Mouse (Mus musculus): ENCODE measurements around the gene Alox12b. TPM values are rescaled to one million over a fixed set of nuclear protein-coding genes. Genes with fewer than 3 reads are reported as not detected.

Gene Alox12b
- polyA plus RNA-seq, 1 experiment from 2014 or later: not detected

DNA sequence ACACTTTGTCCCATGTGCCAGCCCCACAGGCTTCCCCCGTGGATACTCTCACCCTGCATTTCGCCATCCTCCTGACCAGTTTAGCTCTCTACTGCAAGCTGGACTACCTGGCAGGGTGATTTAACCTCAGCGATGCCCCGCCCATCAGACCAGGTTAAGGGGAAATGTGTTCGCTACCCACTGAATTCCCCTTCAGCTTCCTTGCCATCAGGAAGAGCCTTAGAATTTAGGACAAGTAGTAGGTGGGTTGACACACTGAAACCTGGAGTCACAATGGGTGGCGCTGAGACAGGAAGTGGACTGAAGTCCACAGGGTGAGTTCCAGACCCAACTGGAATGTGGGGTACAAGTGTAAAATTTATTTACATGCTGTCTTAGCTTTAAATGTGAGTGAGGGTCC is 41.0 kb downstream of the Alox12b start, which contains the start of gene Alox8:
Gene Alox8 (minus strand): TSS at position 101 of the 400 bp plus-strand sequence.
- 0 out of 2 replicates have a peak, but pooled peaks cover 5% of the 10 kb centered on the region for H3K4me1 ChIP-seq (ENCODE audit: control insufficient read depth, insufficient read depth, low read length)
- H3K4me3 ChIP-seq (ENCODE audit: low read depth, low read length): 0 out of 2 replicates have a peak within 1 kb of the TSS, but pooled peaks have one; percentile 11
- DNase-seq (ENCODE audit: low spot score) (no peak), ATAC-seq (no peak)
- peaks cover 19% of the 10 kb centered on the region for H3K27me3 ChIP-seq (replicated peaks; ENCODE audit: control insufficient read depth, insufficient read depth, low read length)
- no peak within 1 kb of the TSS for H3K27ac ChIP-seq (ENCODE audit: low read depth, low read length)
- H3K9ac ChIP-seq (ENCODE audit: low read length): peak within 1 kb of the TSS; percentile 21; the same call in 1 of the 2 replicates
- H3K9me3 ChIP-seq (replicated peaks; ENCODE audit: control insufficient read depth, low read length): no peaks in the 10 kb centered on the region
- WGBS: 27% methylated on average over 6 of the region's 6 CpGs
- no peaks in the 10 kb centered on the region for H3K36me3 ChIP-seq (ENCODE audit: control insufficient read depth, insufficient read depth, low read length)
- peak within 1 kb of the TSS; percentile 41 for H3K4me2 ChIP-seq (ENCODE audit: low read length)

DNA sequence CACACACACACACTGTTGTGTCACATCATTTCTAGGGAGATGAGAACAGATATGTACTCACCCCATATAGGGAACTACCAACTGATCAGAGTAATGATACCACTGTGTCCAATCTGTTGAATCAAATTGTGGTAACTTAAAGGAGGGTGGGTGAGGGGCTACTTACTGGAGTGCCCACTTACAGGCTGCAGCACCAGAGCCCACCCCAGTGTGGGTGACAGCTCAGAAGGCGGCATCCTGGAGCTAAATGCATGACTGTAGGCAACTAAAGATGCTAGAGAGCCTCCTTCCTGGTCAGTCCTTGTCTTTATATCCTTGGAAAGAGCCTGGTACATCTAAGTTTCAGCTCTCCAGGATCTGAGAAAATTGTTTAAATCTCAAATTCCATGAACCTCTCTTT is 42.5 kb downstream of the Alox12b start:
- no peak overlapping the region for H3K4me2 ChIP-seq (ENCODE audit: low read length)
- 71% methylated on average over 1 of the region's 1 CpGs for WGBS
- H3K9ac ChIP-seq (ENCODE audit: low read length): no peak overlapping the region
- no peaks in the 10 kb centered on the region for H3K9me3 ChIP-seq (replicated peaks; ENCODE audit: control insufficient read depth, low read length)
- no peak for DNase-seq (ENCODE audit: low spot score)
- H3K4me1 ChIP-seq (ENCODE audit: control insufficient read depth, insufficient read depth, low read length): 0 out of 2 replicates have a peak, but pooled peaks cover 5% of the 10 kb centered on the region
- ATAC-seq: no peak
- no peak overlapping the region for H3K4me3 ChIP-seq (ENCODE audit: low read depth, low read length)
- H3K36me3 ChIP-seq (ENCODE audit: control insufficient read depth, insufficient read depth, low read length): no peaks in the 10 kb centered on the region
- H3K27me3 ChIP-seq (replicated peaks; ENCODE audit: control insufficient read depth, insufficient read depth, low read length): peaks cover 19% of the 10 kb centered on the region
- no peak overlapping the region for H3K27ac ChIP-seq (ENCODE audit: low read depth, low read length)

DNA sequence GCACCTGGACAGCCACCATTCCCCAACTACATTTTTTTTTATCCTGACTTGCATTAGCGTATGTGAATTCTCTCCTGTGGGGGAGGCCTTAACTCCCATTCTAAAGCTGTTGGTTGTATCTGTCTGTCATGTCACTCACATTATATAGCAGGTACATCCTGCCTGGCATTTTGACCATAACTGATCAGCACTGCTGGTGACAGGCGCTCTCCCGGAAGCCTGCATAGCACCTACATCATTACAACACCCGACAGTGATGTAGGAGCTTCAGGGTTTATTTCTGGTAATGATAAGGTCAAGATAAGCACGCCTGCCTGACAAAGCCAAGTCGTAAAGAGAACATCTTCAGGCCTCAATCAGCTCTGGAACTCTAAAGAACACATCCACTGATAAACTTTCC is 43.4 kb downstream of the Alox12b start:
- no peak for ATAC-seq
- H3K4me3 ChIP-seq (ENCODE audit: low read depth, low read length): no peak overlapping the region
- no peak overlapping the region for H3K4me2 ChIP-seq (ENCODE audit: low read length)
- 0 out of 2 replicates have a peak, but pooled peaks cover 5% of the 10 kb centered on the region for H3K4me1 ChIP-seq (ENCODE audit: control insufficient read depth, insufficient read depth, low read length)
- DNase-seq (ENCODE audit: low spot score): no peak
- 82% methylated on average over 6 of the region's 6 CpGs for WGBS
- no peak overlapping the region for H3K27ac ChIP-seq (ENCODE audit: low read depth, low read length)
- no peak overlapping the region for H3K9ac ChIP-seq (ENCODE audit: low read length)
- H3K27me3 ChIP-seq (replicated peaks; ENCODE audit: control insufficient read depth, insufficient read depth, low read length): peaks cover 19% of the 10 kb centered on the region
- no peaks in the 10 kb centered on the region for H3K36me3 ChIP-seq (ENCODE audit: control insufficient read depth, insufficient read depth, low read length)
- no peaks in the 10 kb centered on the region for H3K9me3 ChIP-seq (replicated peaks; ENCODE audit: control insufficient read depth, low read length)

DNA sequence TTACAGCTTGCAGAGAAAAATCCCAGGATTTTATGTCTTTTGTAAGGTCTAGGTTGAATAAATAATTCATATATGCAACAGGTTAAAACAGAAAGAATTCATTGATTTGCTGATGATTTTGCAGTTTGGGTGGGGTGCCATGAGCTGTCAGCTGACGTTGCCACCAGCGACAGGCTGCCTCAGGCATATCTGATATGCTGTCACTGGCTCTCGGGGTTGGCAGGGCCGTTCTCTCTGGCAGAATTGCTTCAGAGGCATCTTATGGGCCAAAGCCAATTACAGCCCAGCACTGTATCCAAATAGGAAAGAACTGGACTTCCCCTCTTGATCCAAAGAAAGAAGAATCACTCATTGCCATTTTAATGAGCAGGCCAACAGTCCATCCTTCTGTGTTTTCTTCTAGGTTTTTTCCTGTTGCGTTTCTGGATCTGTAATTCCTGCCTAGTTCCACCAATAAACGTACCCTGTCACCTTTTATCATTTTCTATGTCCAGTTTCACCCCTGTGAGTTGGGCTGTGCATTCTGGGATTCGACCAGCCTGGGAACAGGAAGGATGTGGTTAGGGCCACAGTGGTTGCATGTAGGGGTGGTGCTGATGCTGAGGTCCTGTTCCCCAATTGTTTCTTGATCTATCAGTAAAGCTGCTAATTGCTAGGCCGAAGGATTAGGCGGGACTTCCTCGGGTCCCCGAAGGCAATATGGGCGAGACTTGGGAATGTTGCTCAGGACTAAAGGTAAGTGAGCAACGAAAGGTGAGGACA is 45.9 kb downstream of the Alox12b start:
- no peaks in the 10 kb centered on the region for H3K9me3 ChIP-seq (replicated peaks; ENCODE audit: control insufficient read depth, low read length)
- H3K4me3 ChIP-seq (ENCODE audit: low read depth, low read length): no peak overlapping the region
- WGBS: 82% methylated on average over 13 of the region's 13 CpGs
- H3K9ac ChIP-seq (ENCODE audit: low read length): no peak overlapping the region
- peaks cover 6% of the 10 kb centered on the region for H3K27me3 ChIP-seq (replicated peaks; ENCODE audit: control insufficient read depth, insufficient read depth, low read length)
- no peak for DNase-seq (ENCODE audit: low spot score)
- ATAC-seq: no peak
- no peak overlapping the region for H3K27ac ChIP-seq (ENCODE audit: low read depth, low read length)
- no peaks in the 10 kb centered on the region for H3K4me1 ChIP-seq (ENCODE audit: control insufficient read depth, insufficient read depth, low read length)
- no peak overlapping the region for H3K4me2 ChIP-seq (ENCODE audit: low read length)
- no peaks in the 10 kb centered on the region for H3K36me3 ChIP-seq (ENCODE audit: control insufficient read depth, insufficient read depth, low read length)

DNA sequence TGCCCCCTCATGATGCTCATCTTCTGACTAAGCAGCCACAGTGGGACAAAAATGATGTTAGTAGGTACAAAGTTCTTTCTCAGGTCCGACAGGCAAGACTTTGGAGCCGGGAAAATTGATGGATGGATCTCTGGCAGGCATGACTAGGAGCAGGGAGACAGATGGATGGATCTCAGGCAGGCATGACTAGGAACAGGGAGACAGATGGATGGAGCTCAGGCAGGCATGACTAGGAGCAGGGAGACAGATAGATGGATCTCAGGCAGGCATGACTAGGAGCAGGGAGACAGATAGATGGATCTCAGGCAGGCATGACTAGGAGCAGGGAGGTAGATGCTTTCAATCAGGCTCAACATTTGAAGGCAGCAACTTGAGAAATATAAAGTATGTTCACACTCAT is 54.6 kb downstream of the Alox12b start:
- Histone ChIP-seq H3K4me3 (ENCODE audit: low read depth, low read length) (peak overlapping the region; percentile 28), H3K4me2 (ENCODE audit: low read length) (peak overlapping the region; percentile 18; the same call in 1 of the 2 replicates), H3K9ac (ENCODE audit: low read length) (peak overlapping the region; percentile 46; the same call in 1 of the 2 replicates), H3K9me3 (replicated peaks; ENCODE audit: control insufficient read depth, low read length) (no peaks in the 10 kb centered on the region), H3K4me1 (ENCODE audit: control insufficient read depth, insufficient read depth, low read length) (no peaks in the 10 kb centered on the region), H3K27ac (ENCODE audit: low read depth, low read length) (no peak overlapping the region), H3K27me3 (replicated peaks; ENCODE audit: control insufficient read depth, insufficient read depth, low read length) (no peaks in the 10 kb centered on the region), H3K36me3 (ENCODE audit: control insufficient read depth, insufficient read depth, low read length) (no peaks in the 10 kb centered on the region)
- ATAC-seq (peak; percentile 69), DNase-seq (ENCODE audit: low spot score) (peak; percentile 78)
- 40% methylated on average over 2 of the region's 2 CpGs for WGBS

DNA sequence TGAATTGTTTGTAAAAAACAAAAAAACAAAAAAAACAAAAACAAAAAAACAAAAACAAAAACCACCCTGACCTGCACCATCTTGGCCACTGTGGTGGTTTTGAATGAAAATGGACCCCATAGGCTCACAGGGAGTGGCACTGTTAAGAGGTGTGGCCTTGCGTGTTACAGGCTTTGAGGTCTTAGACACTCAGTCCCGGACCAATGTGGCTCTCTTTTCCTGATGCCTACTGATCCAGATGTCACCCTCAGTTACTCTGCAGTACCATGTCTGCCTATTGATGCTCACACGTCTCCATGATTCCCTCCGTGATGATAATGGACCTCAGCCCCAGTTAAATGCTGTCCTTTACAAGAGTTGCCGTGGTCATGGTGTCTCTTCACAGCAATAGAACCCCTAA is 60.6 kb downstream of the Alox12b start:
- H3K36me3 ChIP-seq (ENCODE audit: control insufficient read depth, insufficient read depth, low read length): no peaks in the 10 kb centered on the region
- ATAC-seq: no peak
- DNase-seq (ENCODE audit: low spot score): no peak
- no peak overlapping the region for H3K27ac ChIP-seq (ENCODE audit: low read depth, low read length)
- no peak overlapping the region for H3K4me3 ChIP-seq (ENCODE audit: low read depth, low read length)
- H3K9ac ChIP-seq (ENCODE audit: low read length): no peak overlapping the region
- no peak overlapping the region for H3K4me2 ChIP-seq (ENCODE audit: low read length)
- H3K4me1 ChIP-seq (ENCODE audit: control insufficient read depth, insufficient read depth, low read length): no peaks in the 10 kb centered on the region
- H3K9me3 ChIP-seq (replicated peaks; ENCODE audit: control insufficient read depth, low read length): no peaks in the 10 kb centered on the region
- H3K27me3 ChIP-seq (replicated peaks; ENCODE audit: control insufficient read depth, insufficient read depth, low read length): no peaks in the 10 kb centered on the region
- 86% methylated on average over 5 of the region's 5 CpGs for WGBS

DNA sequence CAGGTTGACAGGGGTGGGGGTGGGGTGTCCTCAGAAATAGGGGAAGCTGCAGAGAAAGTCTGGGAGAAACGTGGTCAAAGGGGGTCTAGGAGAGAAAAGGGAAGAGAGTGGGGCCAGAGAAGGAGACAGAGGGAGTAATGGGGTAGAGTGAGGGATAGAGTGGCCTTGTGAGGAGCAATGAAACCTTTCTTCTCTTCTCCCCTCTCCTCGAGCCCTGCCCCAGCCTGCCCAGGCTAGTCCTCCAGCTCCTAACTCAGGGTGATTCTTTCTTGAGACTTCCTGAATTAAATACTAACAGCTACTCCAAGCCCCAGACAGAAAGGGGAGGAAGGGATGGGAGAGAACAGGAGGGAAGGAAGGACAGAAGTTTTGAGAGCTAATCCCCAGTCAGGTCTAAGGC is 61.9 kb downstream of the Alox12b start:
- H3K36me3 ChIP-seq (ENCODE audit: control insufficient read depth, insufficient read depth, low read length): no peaks in the 10 kb centered on the region
- no peak overlapping the region for H3K9ac ChIP-seq (ENCODE audit: low read length)
- H3K4me1 ChIP-seq (ENCODE audit: control insufficient read depth, insufficient read depth, low read length): no peaks in the 10 kb centered on the region
- H3K27me3 ChIP-seq (replicated peaks; ENCODE audit: control insufficient read depth, insufficient read depth, low read length): no peaks in the 10 kb centered on the region
- H3K9me3 ChIP-seq (replicated peaks; ENCODE audit: control insufficient read depth, low read length): no peaks in the 10 kb centered on the region
- no peak overlapping the region for H3K4me2 ChIP-seq (ENCODE audit: low read length)
- ATAC-seq: no peak
- no peak overlapping the region for H3K4me3 ChIP-seq (ENCODE audit: low read depth, low read length)
- no peak overlapping the region for H3K27ac ChIP-seq (ENCODE audit: low read depth, low read length)
- whole genome bisulfite sequencing: 60% methylated on average over 2 of the region's 2 CpGs
- no peak for DNase-seq (ENCODE audit: low spot score)

Other genes with a start within 250 kb of the Alox12b start
- gene Odf4, start 229.9 kb upstream of the Alox12b start, polyA plus RNA-seq (2014; fragmentation: Nextera tagmentation; extraction: Ambion mirVana): 0.23 TPM in 1 of 2 replicates, not detected in the other
- gene Arhgef15, start 199.5 kb upstream of the Alox12b start, polyA plus RNA-seq (2014; fragmentation: Nextera tagmentation; extraction: Ambion mirVana): 5.8 and 6.3 TPM in 2 replicates
- gene Slc25a35, start 188.9 kb upstream of the Alox12b start, polyA plus RNA-seq (2014; fragmentation: Nextera tagmentation; extraction: Ambion mirVana): 0.75 and 1.2 TPM in 2 replicates
- 35.2 and 43.5 TPM in 2 replicates for gene Rangrf, start 181.8 kb upstream of the Alox12b start, polyA plus RNA-seq (2014; fragmentation: Nextera tagmentation; extraction: Ambion mirVana)
- gene Pfas, start 148.5 kb upstream of the Alox12b start, polyA plus RNA-seq (2014; fragmentation: Nextera tagmentation; extraction: Ambion mirVana): 14.1 and 15.6 TPM in 2 replicates
- gene Ctc1, start 141.1 kb upstream of the Alox12b start, polyA plus RNA-seq (2014; fragmentation: Nextera tagmentation; extraction: Ambion mirVana): 43.4 and 56.1 TPM in 2 replicates
- gene Aurkb, start 111.3 kb upstream of the Alox12b start, polyA plus RNA-seq (2014; fragmentation: Nextera tagmentation; extraction: Ambion mirVana): 69.2 and 74.0 TPM in 2 replicates
- gene Borcs6, start 97.3 kb upstream of the Alox12b start, polyA plus RNA-seq (2014; fragmentation: Nextera tagmentation; extraction: Ambion mirVana): 10.7 and 13.9 TPM in 2 replicates
- gene Tmem107, start 86.2 kb upstream of the Alox12b start, polyA plus RNA-seq (2014; fragmentation: Nextera tagmentation; extraction: Ambion mirVana): 45.2 and 49.6 TPM in 2 replicates
- gene Vamp2, start 68.5 kb upstream of the Alox12b start, polyA plus RNA-seq (2014; fragmentation: Nextera tagmentation; extraction: Ambion mirVana): 124 and 188 TPM in 2 replicates
- 6.8 and 11.6 TPM in 2 replicates for gene Per1, start 61.8 kb upstream of the Alox12b start, polyA plus RNA-seq (2014; fragmentation: Nextera tagmentation; extraction: Ambion mirVana)
- 0.23 and 0.24 TPM in 2 replicates for gene Hes7, start 36.6 kb upstream of the Alox12b start, polyA plus RNA-seq (2014; fragmentation: Nextera tagmentation; extraction: Ambion mirVana)
- gene 9130213A22Rik, start 34.4 kb upstream of the Alox12b start, polyA plus RNA-seq (2014; fragmentation: Nextera tagmentation; extraction: Ambion mirVana): 0.14 TPM in 2 replicates
- gene Aloxe3, start 31.1 kb upstream of the Alox12b start, polyA plus RNA-seq (2014; fragmentation: Nextera tagmentation; extraction: Ambion mirVana): 0.94 and 2.1 TPM in 2 replicates
- 0.08 TPM in 1 of 2 replicates, not detected in the other for gene Alox8, start 40.9 kb downstream of the Alox12b start, polyA plus RNA-seq (2014; fragmentation: Nextera tagmentation; extraction: Ambion mirVana)
- 0.35 and 0.41 TPM in 2 replicates for gene Gucy2e, start 80.0 kb downstream of the Alox12b start, polyA plus RNA-seq (2014; fragmentation: Nextera tagmentation; extraction: Ambion mirVana)
- gene Cntrob, start 166.8 kb downstream of the Alox12b start, polyA plus RNA-seq (2014; fragmentation: Nextera tagmentation; extraction: Ambion mirVana): 13.9 and 18.9 TPM in 2 replicates
- gene Trappc1, start 167.0 kb downstream of the Alox12b start, polyA plus RNA-seq (2014; fragmentation: Nextera tagmentation; extraction: Ambion mirVana): 188 and 243 TPM in 2 replicates
- 3.3 and 3.9 TPM in 2 replicates for gene Kcnab3, start 169.3 kb downstream of the Alox12b start, polyA plus RNA-seq (2014; fragmentation: Nextera tagmentation; extraction: Ambion mirVana)
- 126 and 146 TPM in 2 replicates for gene Rnf227, start 183.5 kb downstream of the Alox12b start, polyA plus RNA-seq (2014; fragmentation: Nextera tagmentation; extraction: Ambion mirVana)
- gene Chd3, start 212.4 kb downstream of the Alox12b start, polyA plus RNA-seq (2014; fragmentation: Nextera tagmentation; extraction: Ambion mirVana): 70.3 and 77.3 TPM in 2 replicates
- 106 and 142 TPM in 2 replicates for gene Naa38, start 238.5 kb downstream of the Alox12b start, polyA plus RNA-seq (2014; fragmentation: Nextera tagmentation; extraction: Ambion mirVana)
- 31.1 and 36.4 TPM in 2 replicates for gene Cyb5d1, start 238.6 kb downstream of the Alox12b start, polyA plus RNA-seq (2014; fragmentation: Nextera tagmentation; extraction: Ambion mirVana)
- 4.7 and 5.7 TPM in 2 replicates for gene Tmem88, start 241.2 kb downstream of the Alox12b start, polyA plus RNA-seq (2014; fragmentation: Nextera tagmentation; extraction: Ambion mirVana)